Mouse (Mus musculus): Measurements from ENCODE around the gene Crybg1. TPM values are rescaled to one million over a fixed set of nuclear protein-coding genes. Genes with fewer than 3 reads are reported as not detected.

Crybg1 gene
- polyA plus RNA-seq, 1 experiment = 0.41 TPM

- H3K27me3 ChIP-seq (ENCODE audit: control insufficient read depth, insufficient read depth, low read length) = no peaks in the 10 kb centered on the region
- no peak overlapping the region for H3K27ac ChIP-seq (ENCODE audit: control insufficient read depth, insufficient read depth, low read depth, low read length)
- peaks cover 1% of the 10 kb centered on the region for H3K36me3 ChIP-seq (ENCODE audit: control insufficient read depth, insufficient read depth, low read length)
- TF ChIP-seq POLR2A (IDR thresholded peaks at IDR 0.05; ENCODE audit: control insufficient read depth, low read depth, low read length) (no peak), CTCF (IDR thresholded peaks at IDR 0.05; ENCODE audit: control insufficient read depth, insufficient read depth, insufficient replicate concordance, low read depth, low read length) (no peak)
- H3K4me1 ChIP-seq (ENCODE audit: control insufficient read depth, insufficient read depth, low read length) = no peaks in the 10 kb centered on the region
- H3K4me3 ChIP-seq (ENCODE audit: control insufficient read depth, low read depth, low read length) = no peak overlapping the region
Observed at GRCm38 (mm10) chr10:43923096-43923495, 225.6 kb downstream of the Crybg1 start.

DNA sequence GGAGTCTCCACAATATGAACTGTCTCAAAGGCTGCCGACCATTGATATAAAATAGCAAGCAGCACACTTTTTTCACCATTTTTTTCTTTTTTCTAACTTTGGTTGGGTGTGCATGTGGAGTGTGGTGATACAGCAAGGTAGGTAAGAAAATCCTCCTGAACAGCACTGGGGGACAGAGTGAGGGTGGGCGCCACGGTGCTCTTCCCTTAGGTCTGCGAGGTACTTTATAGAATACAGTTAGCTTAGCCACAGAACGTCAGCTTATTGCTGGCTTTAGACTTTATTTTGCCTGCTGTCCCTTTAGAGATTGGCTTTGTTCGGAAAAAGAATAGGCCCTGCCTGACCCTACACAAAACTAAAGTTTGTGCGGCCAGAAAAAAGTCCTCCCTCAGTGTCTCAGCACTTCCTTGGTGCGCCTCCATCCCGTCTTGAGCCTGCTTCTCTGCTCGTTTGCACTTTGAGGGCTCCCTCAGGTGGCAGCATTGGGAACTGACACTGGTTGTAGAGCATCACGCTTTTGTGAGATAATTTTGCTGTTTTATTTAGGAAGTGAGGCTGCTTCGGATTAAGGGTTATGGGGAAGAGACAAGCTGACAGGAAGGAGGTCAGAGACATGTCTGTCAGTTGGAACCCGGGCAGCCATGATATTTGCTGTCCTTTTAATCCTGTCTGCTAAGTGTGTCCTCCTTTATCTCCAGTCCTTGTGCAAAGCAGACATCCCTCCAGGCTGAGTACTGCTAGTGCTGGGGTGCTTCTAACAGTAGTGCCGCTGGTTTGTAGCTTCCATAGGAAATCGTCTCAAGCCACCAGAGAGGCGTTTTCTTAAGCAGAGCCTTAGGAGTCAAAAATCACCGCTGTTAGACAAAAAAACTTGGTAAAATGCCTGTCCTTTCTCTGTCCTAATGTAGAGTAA, 229.7 kb downstream of the Crybg1 start:
- H3K4me3 ChIP-seq (ENCODE audit: control insufficient read depth, low read depth, low read length) = no peak overlapping the region
- H3K4me1 ChIP-seq (ENCODE audit: control insufficient read depth, insufficient read depth, low read length) = no peaks in the 10 kb centered on the region
- no peak overlapping the region for H3K27ac ChIP-seq (ENCODE audit: control insufficient read depth, insufficient read depth, low read depth, low read length)
- TF ChIP-seq POLR2A (IDR thresholded peaks at IDR 0.05; ENCODE audit: control insufficient read depth, low read depth, low read length) = no peak
- TF ChIP-seq CTCF (IDR thresholded peaks at IDR 0.05; ENCODE audit: control insufficient read depth, insufficient read depth, insufficient replicate concordance, low read depth, low read length) = peak; percentile 69; the same call in 1 of the 2 replicates
- no peaks in the 10 kb centered on the region for H3K27me3 ChIP-seq (ENCODE audit: control insufficient read depth, insufficient read depth, low read length)
- H3K36me3 ChIP-seq (ENCODE audit: control insufficient read depth, insufficient read depth, low read length) = peaks cover 1% of the 10 kb centered on the region; the same call in 1 of the 2 replicates

GRCm38 (mm10) chr10:43916737-43917136, 231.9 kb downstream of the Crybg1 start:
- Histone ChIP-seq H3K4me1 (ENCODE audit: control insufficient read depth, insufficient read depth, low read length) (no peaks in the 10 kb centered on the region), H3K36me3 (ENCODE audit: control insufficient read depth, insufficient read depth, low read length) (no peaks in the 10 kb centered on the region; the same call in 1 of the 2 replicates), H3K27ac (ENCODE audit: control insufficient read depth, insufficient read depth, low read depth, low read length) (no peak overlapping the region), H3K4me3 (ENCODE audit: control insufficient read depth, low read depth, low read length) (no peak overlapping the region), H3K27me3 (ENCODE audit: control insufficient read depth, insufficient read depth, low read length) (no peaks in the 10 kb centered on the region)
- TF ChIP-seq POLR2A (IDR thresholded peaks at IDR 0.05; ENCODE audit: control insufficient read depth, low read depth, low read length) (no peak), CTCF (IDR thresholded peaks at IDR 0.05; ENCODE audit: control insufficient read depth, insufficient read depth, insufficient replicate concordance, low read depth, low read length) (no peak)

DNA sequence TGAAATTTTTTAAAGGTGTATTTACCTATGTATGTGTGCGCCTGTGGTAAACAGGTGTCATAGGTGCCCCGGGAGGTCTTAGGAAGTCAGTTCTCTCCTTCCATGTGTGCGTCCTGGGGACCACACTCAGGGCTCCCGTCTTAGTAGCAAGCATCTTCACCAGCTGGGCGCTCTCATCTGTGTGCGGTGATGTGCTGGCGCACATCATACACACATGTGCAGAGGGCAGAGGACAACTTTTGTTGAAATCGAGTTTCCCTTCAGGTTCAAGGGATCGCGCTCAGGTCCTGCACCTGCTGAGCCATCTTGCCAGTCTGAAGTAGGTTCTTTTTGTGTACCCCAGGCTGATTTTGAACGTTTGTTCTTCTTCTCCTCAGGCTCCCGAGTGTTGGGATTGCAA, 232.5 kb downstream of the Crybg1 start:
- TF ChIP-seq CTCF (IDR thresholded peaks at IDR 0.05; ENCODE audit: control insufficient read depth, insufficient read depth, insufficient replicate concordance, low read depth, low read length) = no peak
- no peak for TF ChIP-seq POLR2A (IDR thresholded peaks at IDR 0.05; ENCODE audit: control insufficient read depth, low read depth, low read length)
- H3K4me3 ChIP-seq (ENCODE audit: control insufficient read depth, low read depth, low read length) = no peak overlapping the region

GRCm38 (mm10) chr10:43912236-43912635, 236.4 kb downstream of the Crybg1 start:
- Histone ChIP-seq H3K4me1 (ENCODE audit: control insufficient read depth, insufficient read depth, low read length) (no peaks in the 10 kb centered on the region), H3K4me3 (ENCODE audit: control insufficient read depth, low read depth, low read length) (no peak overlapping the region), H3K27ac (ENCODE audit: control insufficient read depth, insufficient read depth, low read depth, low read length) (no peak overlapping the region), H3K27me3 (ENCODE audit: control insufficient read depth, insufficient read depth, low read length) (no peaks in the 10 kb centered on the region), H3K36me3 (ENCODE audit: control insufficient read depth, insufficient read depth, low read length) (no peaks in the 10 kb centered on the region; the same call in 1 of the 2 replicates)
- TF ChIP-seq CTCF (IDR thresholded peaks at IDR 0.05; ENCODE audit: control insufficient read depth, insufficient read depth, insufficient replicate concordance, low read depth, low read length) (no peak), POLR2A (IDR thresholded peaks at IDR 0.05; ENCODE audit: control insufficient read depth, low read depth, low read length) (no peak)

More for the DNA sequence above, 232.5 kb downstream of the Crybg1 start:
- no peaks in the 10 kb centered on the region for H3K27me3 ChIP-seq (ENCODE audit: control insufficient read depth, insufficient read depth, low read length)
- no peaks in the 10 kb centered on the region; the same call in 1 of the 2 replicates for H3K36me3 ChIP-seq (ENCODE audit: control insufficient read depth, insufficient read depth, low read length)
- H3K4me1 ChIP-seq (ENCODE audit: control insufficient read depth, insufficient read depth, low read length) = no peaks in the 10 kb centered on the region
- no peak overlapping the region for H3K27ac ChIP-seq (ENCODE audit: control insufficient read depth, insufficient read depth, low read depth, low read length)

DNA sequence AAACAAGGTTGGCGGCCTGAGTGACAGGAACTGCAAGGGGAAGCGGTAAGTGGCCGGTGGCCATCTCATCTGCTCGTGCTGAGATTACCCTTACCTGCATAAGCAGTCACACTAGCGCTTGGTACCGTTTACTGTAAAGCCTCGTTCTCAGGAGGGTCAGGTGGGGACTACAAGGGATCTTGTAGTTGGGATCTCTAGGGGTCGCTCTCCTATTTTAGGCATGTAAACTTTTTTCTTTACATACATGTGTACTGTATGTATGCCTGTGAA, 237.8 kb downstream of the Crybg1 start:
- TF ChIP-seq CTCF (IDR thresholded peaks at IDR 0.05; ENCODE audit: control insufficient read depth, insufficient read depth, insufficient replicate concordance, low read depth, low read length) (no peak), POLR2A (IDR thresholded peaks at IDR 0.05; ENCODE audit: control insufficient read depth, low read depth, low read length) (no peak)
- H3K27ac ChIP-seq (ENCODE audit: control insufficient read depth, insufficient read depth, low read depth, low read length) = no peak overlapping the region
- H3K27me3 ChIP-seq (ENCODE audit: control insufficient read depth, insufficient read depth, low read length) = no peaks in the 10 kb centered on the region
- H3K4me3 ChIP-seq (ENCODE audit: control insufficient read depth, low read depth, low read length) = no peak overlapping the region
- H3K4me1 ChIP-seq (ENCODE audit: control insufficient read depth, insufficient read depth, low read length) = no peaks in the 10 kb centered on the region
- H3K36me3 ChIP-seq (ENCODE audit: control insufficient read depth, insufficient read depth, low read length) = no peaks in the 10 kb centered on the region; the same call in 1 of the 2 replicates

GRCm38 (mm10) chr10:43910032-43910872, 238.4 kb downstream of the Crybg1 start:
- H3K27me3 ChIP-seq (ENCODE audit: control insufficient read depth, insufficient read depth, low read length) = no peaks in the 10 kb centered on the region
- H3K36me3 ChIP-seq (ENCODE audit: control insufficient read depth, insufficient read depth, low read length) = no peaks in the 10 kb centered on the region; the same call in 1 of the 2 replicates
- no peak overlapping the region for H3K4me3 ChIP-seq (ENCODE audit: control insufficient read depth, low read depth, low read length)
- no peak overlapping the region for H3K27ac ChIP-seq (ENCODE audit: control insufficient read depth, insufficient read depth, low read depth, low read length)
- no peak for TF ChIP-seq POLR2A (IDR thresholded peaks at IDR 0.05; ENCODE audit: control insufficient read depth, low read depth, low read length)
- TF ChIP-seq CTCF (IDR thresholded peaks at IDR 0.05; ENCODE audit: control insufficient read depth, insufficient read depth, insufficient replicate concordance, low read depth, low read length) = no peak
- H3K4me1 ChIP-seq (ENCODE audit: control insufficient read depth, insufficient read depth, low read length) = no peaks in the 10 kb centered on the region
